Mouse (Mus musculus) 416B (cell line): ENCODE results near the gene 4932411N23Rik.
"Not testable (repeated sequence)": the region's sequence is repeated elsewhere in the genome, so short reads cannot be mapped to it uniquely, and the experiment has no call there.

Experiments used
- DNase-seq: peaks from one replicate; pipeline ENCODE4 v3.0.0; 2011; ENCODE audit warnings: low read depth

The 4932411N23Rik gene

DNA sequence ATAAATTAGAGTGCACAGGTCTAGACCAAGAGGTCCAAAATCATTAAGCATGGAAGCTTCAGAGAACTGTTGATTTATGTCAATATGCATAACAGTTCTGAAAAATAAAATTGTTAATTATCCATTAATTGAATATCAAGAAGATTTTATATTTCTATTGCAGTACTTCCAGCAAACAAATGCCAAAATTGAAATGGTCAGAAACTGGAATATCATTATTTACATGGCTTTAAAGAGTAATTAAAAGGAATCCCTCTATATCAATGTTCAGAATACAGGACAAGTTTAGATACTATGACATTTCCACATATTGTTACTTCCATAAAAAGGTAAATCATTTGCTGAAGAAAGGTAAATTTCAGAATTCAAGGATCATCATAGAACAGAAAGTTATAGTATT, at the start of gene 4932411N23Rik:
TSS of gene 4932411N23Rik (minus strand) at position 101 of the 400 bp plus-strand sequence.
- DNase-seq = no peak

- no peak for DNase-seq
Measured at GRCm38 (mm10) chrX:126779895-126780294, 35.8 kb downstream of the 4932411N23Rik start.

- DNase-seq = peak; percentile 11
Measured at GRCm38 (mm10) chrX:126777643-126778042, 38.0 kb downstream of the 4932411N23Rik start.

GRCm38 (mm10) chrX:126774846-126775245, 40.8 kb downstream of the 4932411N23Rik start:
- DNase-seq = peak; percentile 8

DNA sequence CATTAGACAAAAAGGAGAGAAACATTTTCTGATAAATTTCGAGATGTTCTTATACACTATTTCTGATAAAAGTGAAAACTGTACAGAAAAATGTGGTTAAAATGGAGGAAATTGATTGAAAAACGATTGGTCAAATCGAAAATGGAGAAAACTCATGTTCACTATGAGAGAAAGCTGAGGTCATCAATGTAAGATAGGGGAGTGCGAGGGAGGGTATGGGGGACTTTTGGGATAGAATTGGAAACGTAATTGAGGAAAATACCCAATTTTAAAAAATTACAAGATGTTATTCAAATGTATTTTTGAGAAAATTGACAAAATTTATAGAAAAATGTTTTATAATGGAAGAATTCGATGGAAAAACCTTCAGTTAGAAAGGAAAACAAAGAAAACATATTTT, 42.2 kb downstream of the 4932411N23Rik start:
- not testable (repeated sequence) for DNase-seq
